Mouse (Mus musculus) C2C12 (cell line): ENCODE results near the gene Colgalt2.

Experiments
- CTCF ChIP-seq: IDR thresholded peaks from one replicate; pipeline ENCODE4 v1.5.1; 2011; ENCODE audit not compliant: control insufficient read depth, insufficient read depth, insufficient read length
- MAX ChIP-seq: IDR thresholded peaks from one replicate; pipeline ENCODE4 v1.6.1; 2011; ENCODE audit warnings: mild to moderate bottlenecking, control low read depth
- MYOG ChIP-seq: IDR thresholded peaks from one replicate; pipeline ENCODE4 v1.6.1; 2011; ENCODE audit not compliant: control insufficient read depth, insufficient read length; ENCODE audit errors: extremely low read depth

DNA sequence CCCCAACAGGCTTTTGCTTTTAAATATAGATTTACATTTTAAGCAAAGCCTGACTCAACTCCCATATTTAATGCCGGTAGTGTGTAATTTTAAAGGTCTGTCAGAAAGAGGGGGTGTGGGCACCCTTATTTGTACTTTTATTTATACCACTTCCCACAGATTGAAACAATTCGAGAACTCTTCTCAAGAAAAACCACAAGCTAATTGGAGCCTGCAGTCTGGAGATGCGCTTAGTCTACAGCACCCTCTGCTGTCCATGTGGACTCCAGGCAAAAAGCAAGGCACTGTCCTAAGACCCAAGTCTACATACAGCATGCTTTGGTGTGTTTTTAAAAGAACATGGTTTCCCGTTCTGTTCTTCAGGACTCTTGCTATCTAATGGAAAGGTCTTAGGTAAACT is 30.5 kb upstream of the Colgalt2 start:
- no peak for TF ChIP-seq MYOG
- peak; percentile 60 for TF ChIP-seq CTCF
- no peak for TF ChIP-seq MAX
